Mouse (Mus musculus) hindbrain, postnatal 0 days (tissue): ENCODE data around the gene Aatk. TPM values are rescaled to one million over a fixed set of nuclear protein-coding genes. Genes with fewer than 3 reads are reported as not detected.
A peak's percentile ranks its signal among the peaks of the same experiment; 100 is the strongest.

ENCODE experiments used
- ATAC-seq: fragments of 200-750 bp; cut with Nextera tagmentation; 2 replicates; pipeline ENCODE4 v1.8.0; 2017; ENCODE audit warnings: mild to moderate bottlenecking, moderate TSS enrichment, moderate library complexity
- DNase-seq: peaks from one replicate; pipeline ENCODE4 v3.0.0-alpha.2; 2015; ENCODE audit warnings: low spot score
- H3K27ac ChIP-seq: fragments of 300-500 bp; sonication (generic); 2 replicates; pipeline ENCODE4 v1.5.1; 2014; ENCODE audit warnings: mild to moderate bottlenecking
- H3K27me3 ChIP-seq: fragments of 300-500 bp; sonication (generic); 2 replicates; pipeline ENCODE4 v1.6.1; 2014; ENCODE audit warnings: low read length, mixed read lengths; ENCODE audit not compliant: insufficient read depth
- H3K36me3 ChIP-seq: fragments of 300-500 bp; sonication (generic); 2 replicates; pipeline ENCODE4 v1.6.1; 2014; ENCODE audit warnings: low read length, mixed read lengths; ENCODE audit not compliant: insufficient read depth
- H3K4me1 ChIP-seq: fragments of 300-500 bp; sonication (generic); 2 replicates; pipeline ENCODE4 v1.6.1; 2014; ENCODE audit warnings: antibody characterized with exemption, low read length, mixed read lengths; ENCODE audit not compliant: insufficient read depth
- H3K4me2 ChIP-seq: fragments of 300-500 bp; sonication (generic); 2 replicates; pipeline ENCODE4 v1.6.1; 2014; ENCODE audit warnings: low read depth, mild to moderate bottlenecking, low read length, moderate library complexity, mixed read lengths
- H3K4me3 ChIP-seq: fragments of 300-500 bp; sonication (generic); 2 replicates; pipeline ENCODE4 v1.5.1; 2014; ENCODE audit warnings: low read length
- H3K9ac ChIP-seq: fragments of 300-500 bp; sonication (generic); replicated peaks from 2 replicates; pipeline ENCODE4 v1.6.1; 2014; ENCODE audit warnings: mild to moderate bottlenecking, low read length, moderate library complexity, mixed read lengths
- H3K9me3 ChIP-seq: fragments of 300-500 bp; sonication (generic); 2 replicates; pipeline ENCODE4 v1.6.1; 2016; ENCODE audit warnings: low read length, mixed read lengths
- CTCF ChIP-seq: IDR thresholded peaks from 2 replicates; pipeline ENCODE4 v1.5.1; 2016; ENCODE audit warnings: antibody characterized with exemption, control low read depth, low read depth
- WGBS: fragments of 180-500 bp; shearing (Covaris S2); extraction: QIAGEN DNeasy Blood & Tissue Kit; methylation state at CpG from one replicate; pipeline ENCODE4 v1.1.7; 2014; 5-methylcytosine and 5-hydroxymethylcytosine counted together
- polyA plus RNA-seq: library from polyadenylated mRNA; unstranded; fragments of >200 nt; fragmentation: Nextera tagmentation; extraction: Ambion mirVana; gene quantifications from 2 replicates; pipeline ENCODE4 v1.2.1, GENCODE M21; 2015
- total RNA-seq: library from RNA; depleted of rRNA; stranded (reverse); fragments of >200 nt; gene quantifications from 2 replicates; pipeline ENCODE4 v1.2.3, GENCODE M21; 2014

Aatk gene
- total and polyA plus RNA-seq, 2 experiments from 2014 or later, result 35.5 to 161 TPM

DNA sequence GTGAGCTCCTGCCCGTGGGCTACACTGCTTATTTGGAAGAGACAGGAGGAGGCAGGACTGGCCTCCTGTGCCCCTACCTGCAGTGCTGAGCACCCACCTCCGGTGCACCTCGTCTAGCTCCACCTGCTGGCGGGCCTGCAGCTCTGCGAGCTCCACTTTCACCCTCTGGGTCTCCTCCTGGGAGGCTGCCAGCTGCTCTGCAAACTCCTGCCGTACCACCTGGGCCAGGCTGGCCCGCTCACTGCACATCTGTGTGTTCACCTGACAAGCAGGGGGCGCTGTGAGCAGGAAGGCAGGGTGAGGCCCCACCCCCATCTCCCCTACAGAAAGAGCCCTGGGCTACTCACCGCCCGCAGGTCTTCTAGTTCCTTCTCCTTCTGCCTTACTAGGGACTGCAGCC is 18.3 kb upstream of the Aatk start:
- no peak overlapping the region for H3K9ac ChIP-seq
- peaks cover 22% of the 10 kb centered on the region; the same call in 1 of the 2 replicates for H3K36me3 ChIP-seq
- H3K4me3 ChIP-seq, result no peak overlapping the region
- H3K27me3 ChIP-seq, result no peaks in the 10 kb centered on the region
- H3K4me2 ChIP-seq, result no peak overlapping the region
- peak; percentile 71 for DNase-seq
- no peaks in the 10 kb centered on the region for H3K9me3 ChIP-seq
- H3K4me1 ChIP-seq, result no peaks in the 10 kb centered on the region
- H3K27ac ChIP-seq, result 0 out of 2 replicates have a peak overlapping the region, but pooled peaks have one; percentile 27
- WGBS, result 30% methylated on average over 10 of the region's 10 CpGs
- ATAC-seq, result peak; percentile 44; the same call in 1 of the 2 replicates
- TF ChIP-seq CTCF, result peak; percentile 83

DNA sequence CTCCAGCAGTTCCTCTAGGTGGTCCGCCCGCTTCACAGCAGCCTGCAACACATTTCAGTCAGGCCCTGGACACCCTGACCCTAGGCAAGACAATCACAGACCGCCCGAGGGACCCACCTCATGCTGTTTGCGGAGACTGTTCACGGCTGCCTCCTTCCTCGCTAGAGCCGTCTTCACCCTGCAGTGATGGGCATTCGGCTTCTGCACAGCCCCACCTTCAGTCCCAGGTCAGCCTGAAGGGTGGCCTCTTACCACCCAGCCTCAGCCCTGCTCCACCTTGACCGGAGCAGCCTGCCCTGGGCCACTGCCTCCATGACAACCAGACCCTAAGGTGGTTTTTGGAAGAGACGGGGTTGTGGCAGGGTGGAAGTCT is 17.7 kb upstream of the Aatk start:
- Histone ChIP-seq H3K9me3 (no peaks in the 10 kb centered on the region), H3K4me3 (no peak overlapping the region), H3K27me3 (no peaks in the 10 kb centered on the region), H3K27ac (0 out of 2 replicates have a peak overlapping the region, but pooled peaks have one; percentile 27), H3K4me1 (no peaks in the 10 kb centered on the region), H3K36me3 (peaks cover 22% of the 10 kb centered on the region; the same call in 1 of the 2 replicates), H3K9ac (no peak overlapping the region), H3K4me2 (no peak overlapping the region)
- WGBS, result 72% methylated on average over 11 of the region's 11 CpGs
- TF ChIP-seq CTCF, result no peak
- no peak for ATAC-seq
- no peak for DNase-seq

DNA sequence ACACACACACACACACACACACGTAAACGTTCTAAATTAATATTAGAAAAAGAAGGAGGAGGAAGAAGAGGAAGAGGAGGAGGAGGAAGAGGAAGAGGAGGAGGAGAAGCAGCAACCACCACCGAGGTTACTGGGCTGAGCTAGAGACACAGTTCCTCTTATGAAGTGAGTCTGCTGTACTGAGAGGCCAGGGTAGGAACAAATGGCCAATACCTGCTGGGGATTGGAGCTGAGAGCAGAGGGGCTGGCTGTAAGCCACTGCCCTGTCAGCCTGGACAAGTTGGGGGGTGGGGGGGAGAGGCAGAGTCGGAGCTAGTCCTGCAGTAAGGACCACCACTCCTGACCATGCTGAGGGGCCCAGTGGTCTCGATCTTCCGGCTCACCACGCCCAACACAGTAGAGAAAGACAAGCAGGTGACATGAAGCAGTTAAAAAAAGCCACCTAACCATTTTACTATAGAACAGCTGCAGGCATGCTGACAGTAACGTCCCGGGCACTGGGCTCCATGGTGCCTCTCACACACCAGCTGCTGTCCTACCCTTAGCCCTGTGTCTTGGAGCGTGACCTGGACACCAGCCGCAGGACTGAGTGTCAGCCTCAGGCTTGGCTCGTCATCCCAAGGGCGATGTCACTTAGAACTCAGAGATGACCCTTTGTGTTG is 17.2 kb upstream of the Aatk start:
- WGBS, result 64% methylated on average over 12 of the region's 13 CpGs
- Histone ChIP-seq H3K9me3 (no peaks in the 10 kb centered on the region), H3K36me3 (peaks cover 22% of the 10 kb centered on the region; the same call in 1 of the 2 replicates)

DNA sequence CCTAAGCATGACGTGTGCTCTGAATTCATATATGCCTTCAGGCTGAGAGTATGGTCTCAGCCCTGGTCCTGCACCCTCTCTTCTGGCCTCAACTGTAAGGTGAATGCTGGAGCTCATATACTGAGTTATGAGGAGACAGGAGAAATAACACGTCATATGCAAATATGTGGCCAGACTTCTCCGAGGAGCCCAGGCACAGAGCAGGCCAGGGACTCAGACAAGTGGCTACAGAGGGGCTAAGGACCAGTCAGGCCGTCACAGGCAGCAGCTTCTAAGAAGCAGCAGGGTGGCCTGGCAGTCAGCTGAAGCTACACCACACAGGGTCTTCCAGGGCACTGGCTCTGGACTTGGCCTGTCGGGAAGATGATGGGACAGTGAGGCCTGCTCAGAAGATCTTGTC is 16.4 kb upstream of the Aatk start:
- no peak for ATAC-seq

More for the DNA sequence above, 17.2 kb upstream of the Aatk start:
- Histone ChIP-seq H3K27me3 (no peaks in the 10 kb centered on the region), H3K4me1 (0 out of 2 replicates have a peak, but pooled peaks cover 4% of the 10 kb centered on the region), H3K9ac (no peak overlapping the region), H3K4me2 (no peak overlapping the region), H3K4me3 (no peak overlapping the region), H3K27ac (0 out of 2 replicates have a peak overlapping the region, but pooled peaks have one; percentile 27)
- no peak for TF ChIP-seq CTCF
- DNase-seq (no peak), ATAC-seq (no peak)

DNA sequence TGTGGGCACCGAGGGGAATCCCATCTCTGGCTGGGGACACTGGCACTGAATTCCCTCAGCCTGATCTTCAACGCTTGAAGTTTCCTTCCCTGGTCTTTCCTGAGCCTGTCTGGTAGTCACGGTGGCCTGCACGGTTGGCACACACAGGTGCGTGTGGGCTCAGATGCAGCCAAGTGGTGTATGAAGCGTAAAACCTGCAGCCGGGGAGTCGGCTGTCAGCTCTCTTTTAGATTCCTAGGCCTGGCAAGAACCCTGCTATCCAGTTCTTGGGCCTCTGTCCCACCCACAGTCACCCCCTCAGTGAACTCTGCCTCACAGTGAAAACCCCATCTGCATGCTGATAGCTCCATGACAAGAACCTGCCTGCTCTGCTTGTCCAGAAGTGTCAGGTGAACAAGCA is 13.7 kb upstream of the Aatk start:
- Histone ChIP-seq H3K4me1 (0 out of 2 replicates have a peak, but pooled peaks cover 4% of the 10 kb centered on the region), H3K9me3 (no peaks in the 10 kb centered on the region), H3K27me3 (no peaks in the 10 kb centered on the region), H3K9ac (no peak overlapping the region), H3K36me3 (peaks cover 7% of the 10 kb centered on the region; the same call in 1 of the 2 replicates), H3K27ac (no peak overlapping the region; the same call in 1 of the 2 replicates), H3K4me2 (no peak overlapping the region), H3K4me3 (no peak overlapping the region)
- no peak for TF ChIP-seq CTCF
- no peak for ATAC-seq
- 60% methylated on average over 8 of the region's 8 CpGs for WGBS
- DNase-seq, result no peak

More for the DNA sequence above, 16.4 kb upstream of the Aatk start:
- Histone ChIP-seq H3K36me3 (peaks cover 17% of the 10 kb centered on the region; the same call in 1 of the 2 replicates), H3K27me3 (no peaks in the 10 kb centered on the region), H3K4me2 (no peak overlapping the region), H3K9ac (no peak overlapping the region), H3K27ac (no peak overlapping the region), H3K9me3 (no peaks in the 10 kb centered on the region), H3K4me3 (no peak overlapping the region), H3K4me1 (0 out of 2 replicates have a peak, but pooled peaks cover 4% of the 10 kb centered on the region)
- TF ChIP-seq CTCF, result no peak
- DNase-seq, result no peak
- WGBS, result 75% methylated on average over 5 of the region's 5 CpGs

DNA sequence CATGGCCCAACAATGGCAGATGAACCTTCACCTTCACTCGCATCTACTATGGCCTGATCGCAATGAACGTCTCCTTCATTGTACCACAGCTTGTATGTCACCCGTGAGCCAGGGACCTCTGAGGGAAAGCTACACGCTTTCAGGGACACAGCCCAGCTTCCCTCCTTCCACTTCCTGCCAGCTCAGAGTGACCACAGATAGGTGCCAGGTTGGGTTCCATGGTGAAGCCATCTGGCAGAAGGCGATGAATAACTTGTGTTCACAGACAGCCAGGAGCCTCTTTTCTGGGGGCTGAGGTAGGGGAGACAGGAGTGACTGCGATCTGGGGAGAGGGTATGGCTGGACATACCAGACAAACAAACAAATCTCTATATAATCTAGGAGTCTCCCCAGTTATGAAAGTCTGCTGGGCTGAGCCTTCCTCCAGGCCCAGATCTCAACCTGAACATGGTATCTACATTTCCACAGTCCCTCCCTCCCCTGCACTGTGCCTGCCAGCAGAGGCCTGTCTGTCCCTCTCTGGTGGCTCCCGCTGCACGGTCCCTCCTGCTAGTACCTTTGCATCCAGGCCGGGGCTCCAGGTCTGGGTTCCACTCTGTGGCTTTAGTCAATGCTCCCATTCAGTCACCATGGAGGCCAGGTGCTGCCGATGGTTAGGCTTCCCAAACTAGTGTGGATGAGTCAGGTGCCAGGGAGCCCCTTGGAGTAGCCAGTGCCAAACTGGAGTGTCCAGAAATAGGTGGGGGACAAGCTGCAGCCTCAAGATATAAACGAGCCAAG is 9.2 kb upstream of the Aatk start:
- Histone ChIP-seq H3K27me3 (no peaks in the 10 kb centered on the region), H3K36me3 (no peaks in the 10 kb centered on the region), H3K4me1 (0 out of 2 replicates have a peak, but pooled peaks cover 4% of the 10 kb centered on the region), H3K27ac (no peak overlapping the region), H3K4me3 (no peak overlapping the region), H3K4me2 (no peak overlapping the region), H3K9me3 (no peaks in the 10 kb centered on the region), H3K9ac (no peak overlapping the region)
- no peak for TF ChIP-seq CTCF
- DNase-seq (no peak), ATAC-seq (no peak)
- WGBS, result 79% methylated on average over 12 of the region's 12 CpGs
